Mouse (Mus musculus) hindbrain, postnatal 0 days (tissue): Measurements from ENCODE around the gene A230072I06Rik. TPM values are rescaled to one million over a fixed set of nuclear protein-coding genes. Genes with fewer than 3 reads are reported as not detected.

ENCODE experiments used
- ATAC-seq: fragments of 200-750 bp; cut with Nextera tagmentation; 2 replicates; pipeline ENCODE4 v1.8.0; 2017; ENCODE audit warnings: mild to moderate bottlenecking, moderate TSS enrichment, moderate library complexity
- DNase-seq: peaks from one replicate; pipeline ENCODE4 v3.0.0-alpha.2; 2015; ENCODE audit warnings: low spot score
- H3K27ac ChIP-seq: fragments of 300-500 bp; sonication (generic); 2 replicates; pipeline ENCODE4 v1.5.1; 2014; ENCODE audit warnings: mild to moderate bottlenecking
- H3K27me3 ChIP-seq: fragments of 300-500 bp; sonication (generic); 2 replicates; pipeline ENCODE4 v1.6.1; 2014; ENCODE audit warnings: low read length, mixed read lengths; ENCODE audit not compliant: insufficient read depth
- H3K36me3 ChIP-seq: fragments of 300-500 bp; sonication (generic); 2 replicates; pipeline ENCODE4 v1.6.1; 2014; ENCODE audit warnings: low read length, mixed read lengths; ENCODE audit not compliant: insufficient read depth
- H3K4me1 ChIP-seq: fragments of 300-500 bp; sonication (generic); 2 replicates; pipeline ENCODE4 v1.6.1; 2014; ENCODE audit warnings: antibody characterized with exemption, low read length, mixed read lengths; ENCODE audit not compliant: insufficient read depth
- H3K4me2 ChIP-seq: fragments of 300-500 bp; sonication (generic); 2 replicates; pipeline ENCODE4 v1.6.1; 2014; ENCODE audit warnings: low read depth, mild to moderate bottlenecking, low read length, moderate library complexity, mixed read lengths
- H3K4me3 ChIP-seq: fragments of 300-500 bp; sonication (generic); 2 replicates; pipeline ENCODE4 v1.5.1; 2014; ENCODE audit warnings: low read length
- H3K9ac ChIP-seq: fragments of 300-500 bp; sonication (generic); replicated peaks from 2 replicates; pipeline ENCODE4 v1.6.1; 2014; ENCODE audit warnings: mild to moderate bottlenecking, low read length, moderate library complexity, mixed read lengths
- H3K9me3 ChIP-seq: fragments of 300-500 bp; sonication (generic); 2 replicates; pipeline ENCODE4 v1.6.1; 2016; ENCODE audit warnings: low read length, mixed read lengths
- CTCF ChIP-seq: IDR thresholded peaks from 2 replicates; pipeline ENCODE4 v1.5.1; 2016; ENCODE audit warnings: antibody characterized with exemption, control low read depth, low read depth
- WGBS: fragments of 180-500 bp; shearing (Covaris S2); extraction: QIAGEN DNeasy Blood & Tissue Kit; methylation state at CpG from one replicate; pipeline ENCODE4 v1.1.7; 2014; 5-methylcytosine and 5-hydroxymethylcytosine counted together
- polyA plus RNA-seq: library from polyadenylated mRNA; unstranded; fragments of >200 nt; fragmentation: Nextera tagmentation; extraction: Ambion mirVana; gene quantifications from 2 replicates; pipeline ENCODE4 v1.2.1, GENCODE M21; 2015
- total RNA-seq: library from RNA; depleted of rRNA; stranded (reverse); fragments of >200 nt; gene quantifications from 2 replicates; pipeline ENCODE4 v1.2.3, GENCODE M21; 2014

Gene A230072I06Rik
- total and polyA plus RNA-seq, 2 experiments from 2014 or later, result 0.63 TPM; not detected in 1

DNA sequence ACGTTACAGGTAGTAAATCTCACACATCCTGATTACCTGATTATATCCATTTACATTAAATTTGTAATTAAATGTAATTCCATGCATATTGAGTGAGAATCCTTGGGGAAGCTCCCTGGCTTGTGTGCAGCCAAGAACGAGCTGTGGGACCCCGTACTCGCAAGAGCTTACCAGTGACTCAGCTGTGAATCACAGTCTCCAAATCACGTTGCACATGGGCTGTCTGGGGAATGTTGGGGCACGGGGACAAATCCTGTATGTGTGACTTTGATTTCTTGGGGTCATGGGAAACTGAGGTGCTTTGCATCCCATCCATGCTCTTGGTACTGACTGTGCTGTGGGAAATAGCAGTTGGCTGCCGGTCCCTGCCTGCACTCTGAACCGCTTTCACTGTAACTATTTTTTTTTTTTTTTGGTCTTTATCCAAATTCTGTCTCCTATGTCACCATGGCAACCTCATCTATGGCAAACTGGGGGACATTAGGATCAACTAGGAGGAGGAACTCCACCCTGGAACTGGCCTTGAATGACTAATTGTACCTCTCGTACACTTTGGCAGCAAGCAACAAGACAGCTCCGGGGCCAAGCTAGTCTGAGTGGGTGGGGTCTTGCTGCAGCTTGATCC, 19.8 kb downstream of the A230072I06Rik start:
- no peak overlapping the region for H3K27ac ChIP-seq
- no peaks in the 10 kb centered on the region for H3K4me1 ChIP-seq
- WGBS, result 30% methylated on average over 10 of the region's 10 CpGs
- peak; percentile 38; the same call in 1 of the 2 replicates for ATAC-seq
- H3K9ac ChIP-seq, result no peak overlapping the region
- H3K9me3 ChIP-seq, result no peaks in the 10 kb centered on the region
- no peak overlapping the region for H3K4me3 ChIP-seq
- no peaks in the 10 kb centered on the region for H3K36me3 ChIP-seq
- TF ChIP-seq CTCF, result no peak
- no peak overlapping the region for H3K4me2 ChIP-seq
- peaks cover 4% of the 10 kb centered on the region; the same call in 1 of the 2 replicates for H3K27me3 ChIP-seq
- no peak for DNase-seq

DNA sequence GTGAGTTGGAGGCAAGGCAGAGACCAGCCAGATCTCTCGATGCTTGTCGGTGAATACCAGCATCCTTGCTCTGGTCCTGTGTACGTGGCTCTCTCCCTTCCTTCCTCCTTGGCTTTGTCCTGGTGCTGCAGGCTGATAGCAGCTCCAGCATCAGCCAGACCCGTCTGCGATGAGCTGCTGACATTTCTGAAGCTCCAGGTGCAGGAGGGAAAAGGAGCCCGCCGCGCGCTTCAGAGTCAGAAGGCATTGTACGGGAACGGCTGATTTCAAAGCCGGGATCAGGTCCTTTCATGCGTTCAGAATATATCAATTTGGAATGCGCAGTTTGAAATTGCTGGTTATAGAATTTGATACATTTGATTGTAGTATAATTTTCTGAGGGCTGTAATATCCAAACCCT, 23.4 kb downstream of the A230072I06Rik start:
- H3K9ac ChIP-seq, result no peak overlapping the region
- no peak for TF ChIP-seq CTCF
- H3K9me3 ChIP-seq, result no peaks in the 10 kb centered on the region
- no peak overlapping the region for H3K4me2 ChIP-seq
- ATAC-seq (no peak), DNase-seq (no peak)
- no peaks in the 10 kb centered on the region for H3K36me3 ChIP-seq
- no peaks in the 10 kb centered on the region for H3K4me1 ChIP-seq
- WGBS, result 56% methylated on average over 14 of the region's 14 CpGs
- H3K27ac ChIP-seq, result no peak overlapping the region
- H3K4me3 ChIP-seq, result no peak overlapping the region
- H3K27me3 ChIP-seq, result peaks cover 6% of the 10 kb centered on the region; the same call in 1 of the 2 replicates

DNA sequence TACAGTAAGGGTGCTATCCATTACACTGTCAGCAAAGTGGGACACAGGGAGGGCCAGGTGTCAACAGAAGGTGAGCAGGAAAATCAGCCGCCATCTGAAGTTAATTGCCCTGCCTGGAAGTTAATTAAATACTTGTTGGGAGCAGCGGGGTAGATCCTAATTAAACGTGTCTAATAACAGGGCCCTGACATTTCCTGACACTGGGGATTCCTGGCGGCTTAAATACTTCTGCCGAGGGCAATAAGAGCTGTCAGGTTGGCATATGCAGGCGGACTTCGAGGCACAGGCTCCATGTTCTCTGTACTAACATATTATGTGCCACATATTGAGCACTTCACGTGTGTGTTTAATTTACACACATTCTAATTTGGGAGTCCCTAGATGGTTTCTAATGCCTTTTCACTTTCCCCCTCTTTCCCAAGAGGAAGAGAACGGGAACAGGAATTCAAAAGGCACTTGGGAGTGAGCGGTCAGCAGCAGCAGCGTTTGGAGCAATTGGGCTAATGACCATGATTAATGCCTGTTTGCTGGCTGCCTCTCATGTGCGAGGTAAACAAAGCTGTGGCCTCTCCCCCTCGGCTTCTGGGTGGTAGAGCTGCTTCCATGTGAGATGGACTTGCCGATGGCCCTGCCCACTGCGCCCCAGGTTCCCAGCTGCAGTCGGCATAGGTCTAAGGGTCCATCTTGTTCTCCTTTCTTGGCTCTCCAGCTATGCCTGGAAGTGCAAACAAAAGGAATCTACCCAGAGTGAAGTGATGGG, 34.5 kb downstream of the A230072I06Rik start:
- ATAC-seq (peak; percentile 39; the same call in 1 of the 2 replicates), DNase-seq (peak; percentile 53)
- TF ChIP-seq CTCF, result no peak
- Histone ChIP-seq H3K9ac (no peak overlapping the region), H3K36me3 (no peaks in the 10 kb centered on the region), H3K4me2 (no peak overlapping the region), H3K27ac (no peak overlapping the region), H3K4me3 (no peak overlapping the region), H3K27me3 (peaks cover 13% of the 10 kb centered on the region), H3K4me1 (peaks cover 3% of the 10 kb centered on the region; the same call in 1 of the 2 replicates), H3K9me3 (0 out of 2 replicates have a peak, but pooled peaks cover 4% of the 10 kb centered on the region)
- WGBS, result 36% methylated on average over 16 of the region's 16 CpGs

DNA sequence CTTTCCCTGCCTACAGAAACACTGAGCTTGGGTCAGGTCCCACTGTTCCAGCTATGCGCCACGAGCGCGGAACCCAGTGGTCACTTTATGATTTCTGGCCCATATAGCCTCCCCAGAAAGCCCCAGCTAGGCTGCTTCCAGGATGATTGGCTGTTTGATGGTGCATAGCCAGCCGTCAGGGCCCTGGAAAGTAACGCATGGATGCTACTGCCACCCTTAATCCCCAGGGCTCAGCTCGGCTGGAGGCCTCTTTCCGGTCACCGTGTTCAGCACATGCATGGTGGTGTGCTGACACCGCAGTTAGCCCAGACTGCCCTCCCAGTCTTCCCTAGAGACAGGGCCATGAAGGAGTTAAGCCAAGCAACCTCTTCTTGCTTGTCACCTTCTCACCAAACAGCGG, 35.6 kb downstream of the A230072I06Rik start:
- no peak overlapping the region for H3K27ac ChIP-seq
- no peaks in the 10 kb centered on the region for H3K36me3 ChIP-seq
- H3K4me2 ChIP-seq, result no peak overlapping the region
- DNase-seq (no peak), ATAC-seq (no peak)
- no peak overlapping the region for H3K4me3 ChIP-seq
- no peaks in the 10 kb centered on the region for H3K9me3 ChIP-seq
- TF ChIP-seq CTCF, result no peak
- 59% methylated on average over 11 of the region's 11 CpGs for WGBS
- peaks cover 4% of the 10 kb centered on the region; the same call in 1 of the 2 replicates for H3K4me1 ChIP-seq
- H3K27me3 ChIP-seq, result peaks cover 14% of the 10 kb centered on the region
- no peak overlapping the region for H3K9ac ChIP-seq

DNA sequence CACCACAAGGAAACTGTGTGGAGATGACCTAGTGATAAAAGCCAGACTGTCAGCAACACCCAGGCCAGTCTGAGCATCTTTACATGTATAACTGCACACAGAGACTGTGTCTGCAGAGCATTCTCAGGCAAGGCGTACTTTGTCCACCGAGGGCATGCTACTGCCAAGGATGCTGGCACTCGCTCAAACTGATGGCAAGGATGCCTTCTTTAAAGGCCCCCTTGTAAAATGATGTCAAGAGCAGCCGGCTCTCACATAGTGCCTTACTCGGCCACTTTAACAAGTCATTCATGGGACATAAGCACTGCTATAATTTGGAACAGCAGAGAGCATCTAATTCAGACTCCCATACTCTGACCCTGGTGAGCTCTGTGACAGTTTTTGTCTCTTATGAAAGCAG, 36.6 kb downstream of the A230072I06Rik start:
- Histone ChIP-seq H3K9me3 (no peaks in the 10 kb centered on the region), H3K4me3 (no peak overlapping the region), H3K4me2 (no peak overlapping the region), H3K27ac (no peak overlapping the region), H3K9ac (no peak overlapping the region), H3K36me3 (no peaks in the 10 kb centered on the region), H3K4me1 (peaks cover 8% of the 10 kb centered on the region; the same call in 1 of the 2 replicates), H3K27me3 (peaks cover 14% of the 10 kb centered on the region)
- ATAC-seq (peak; percentile 44), DNase-seq (peak; percentile 82)
- WGBS, result 34% methylated on average over 5 of the region's 5 CpGs
- 0 out of 2 replicates have a peak, but pooled peaks have one; percentile 1 for TF ChIP-seq CTCF

DNA sequence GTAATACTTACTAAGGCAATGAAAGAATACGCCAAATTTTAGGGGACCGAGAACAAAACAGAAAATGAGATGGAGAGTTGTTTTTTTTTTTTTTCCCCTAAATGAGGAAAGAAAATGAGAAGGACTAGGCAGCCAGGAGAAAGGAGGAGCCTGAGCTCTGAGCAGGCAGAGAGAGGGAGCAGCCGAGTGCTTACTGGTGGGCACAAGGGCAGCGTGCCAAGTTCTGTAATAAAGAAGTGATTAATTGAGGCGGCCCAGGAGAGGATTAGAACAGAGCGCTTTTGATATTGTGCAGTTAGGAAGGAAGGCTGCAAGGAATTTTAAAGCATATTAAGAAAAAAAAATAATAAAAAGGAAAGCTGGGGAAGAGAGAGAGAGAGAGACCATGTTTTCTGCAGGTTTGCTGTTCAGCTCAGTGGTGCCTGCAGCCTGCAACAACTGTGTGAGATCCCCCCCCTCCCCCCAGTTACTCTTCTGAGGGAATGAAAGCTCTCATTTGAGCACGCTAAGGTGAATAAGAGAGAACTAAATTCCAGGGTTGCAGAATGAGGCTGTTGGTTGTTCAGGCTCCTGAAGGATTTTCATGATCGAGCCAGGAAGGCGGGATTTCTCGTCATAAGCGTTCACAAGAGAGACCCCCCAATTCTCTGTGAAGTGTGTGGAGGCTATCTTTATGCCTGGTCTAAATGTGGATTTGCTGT, 41.3 kb downstream of the A230072I06Rik start:
- Histone ChIP-seq H3K4me3 (no peak overlapping the region), H3K9me3 (no peaks in the 10 kb centered on the region), H3K36me3 (no peaks in the 10 kb centered on the region), H3K27me3 (peaks cover 23% of the 10 kb centered on the region), H3K4me1 (peaks cover 8% of the 10 kb centered on the region), H3K4me2 (0 out of 2 replicates have a peak overlapping the region, but pooled peaks have one; percentile 5), H3K9ac (no peak overlapping the region), H3K27ac (no peak overlapping the region)
- peak; percentile 86 for DNase-seq
- 0 out of 2 replicates have a peak, but pooled peaks have one; percentile 13 for TF ChIP-seq CTCF
- ATAC-seq, result peak; percentile 68; the same call in 1 of the 2 replicates
- 24% methylated on average over 11 of the region's 11 CpGs for WGBS
